Mouse (Mus musculus): ENCODE results near the gene Qrich2. TPM values are rescaled to one million over a fixed set of nuclear protein-coding genes. Genes with fewer than 3 reads are reported as not detected.

Qrich2 gene
- polyA plus RNA-seq, 1 experiment from 2014 or later, result not detected

GRCm38 (mm10) chr11:116505573-116505972 lies 39.5 kb upstream of the Qrich2 start:
- no peak for DNase-seq (ENCODE audit: low spot score)
- Histone ChIP-seq H3K27ac (ENCODE audit: low read depth, low read length) (no peak overlapping the region), H3K4me3 (ENCODE audit: low read depth, low read length) (no peak overlapping the region), H3K27me3 (ENCODE audit: control insufficient read depth, insufficient read depth, low read length) (no peaks in the 10 kb centered on the region), H3K36me3 (ENCODE audit: control insufficient read depth, insufficient read depth, low read length) (no peaks in the 10 kb centered on the region), H3K4me2 (ENCODE audit: low read depth, low read length, severe bottlenecking) (no peak overlapping the region), H3K9ac (ENCODE audit: low read length) (no peak overlapping the region), H3K9me3 (ENCODE audit: control insufficient read depth, low read length) (no peaks in the 10 kb centered on the region), H3K4me1 (replicated peaks; ENCODE audit: control insufficient read depth, insufficient read depth, low read length) (no peaks in the 10 kb centered on the region)
- no peak for ATAC-seq (replicated peaks; ENCODE audit: low FRiP score)
- 80% methylated on average over 5 of the region's 5 CpGs for WGBS

GRCm38 (mm10) chr11:116504516-116504915 lies 38.5 kb upstream of the Qrich2 start:
- DNase-seq (ENCODE audit: low spot score) (no peak), ATAC-seq (replicated peaks; ENCODE audit: low FRiP score) (no peak)
- no peaks in the 10 kb centered on the region for H3K36me3 ChIP-seq (ENCODE audit: control insufficient read depth, insufficient read depth, low read length)
- H3K9ac ChIP-seq (ENCODE audit: low read length), result no peak overlapping the region
- no peaks in the 10 kb centered on the region for H3K4me1 ChIP-seq (replicated peaks; ENCODE audit: control insufficient read depth, insufficient read depth, low read length)
- 93% methylated on average over 17 of the region's 17 CpGs for WGBS
- H3K27ac ChIP-seq (ENCODE audit: low read depth, low read length), result no peak overlapping the region
- no peaks in the 10 kb centered on the region for H3K27me3 ChIP-seq (ENCODE audit: control insufficient read depth, insufficient read depth, low read length)
- H3K4me3 ChIP-seq (ENCODE audit: low read depth, low read length), result no peak overlapping the region
- H3K4me2 ChIP-seq (ENCODE audit: low read depth, low read length, severe bottlenecking), result no peak overlapping the region
- no peaks in the 10 kb centered on the region for H3K9me3 ChIP-seq (ENCODE audit: control insufficient read depth, low read length)

GRCm38 (mm10) chr11:116501005-116501746 lies 35.1 kb upstream of the Qrich2 start:
- DNase-seq (ENCODE audit: low spot score), result peak; percentile 61
- H3K4me3 ChIP-seq (ENCODE audit: low read depth, low read length), result no peak overlapping the region
- no peak overlapping the region for H3K4me2 ChIP-seq (ENCODE audit: low read depth, low read length, severe bottlenecking)
- no peak for ATAC-seq (replicated peaks; ENCODE audit: low FRiP score)
- 26% methylated on average over 7 of the region's 7 CpGs for WGBS
- H3K36me3 ChIP-seq (ENCODE audit: control insufficient read depth, insufficient read depth, low read length), result no peaks in the 10 kb centered on the region
- 0 out of 2 replicates have a peak, but pooled peaks cover 2% of the 10 kb centered on the region for H3K27me3 ChIP-seq (ENCODE audit: control insufficient read depth, insufficient read depth, low read length)
- H3K9ac ChIP-seq (ENCODE audit: low read length), result no peak overlapping the region
- H3K27ac ChIP-seq (ENCODE audit: low read depth, low read length), result no peak overlapping the region
- H3K4me1 ChIP-seq (replicated peaks; ENCODE audit: control insufficient read depth, insufficient read depth, low read length), result no peaks in the 10 kb centered on the region
- H3K9me3 ChIP-seq (ENCODE audit: control insufficient read depth, low read length), result no peaks in the 10 kb centered on the region

GRCm38 (mm10) chr11:116499018-116499417 lies 33.0 kb upstream of the Qrich2 start:
- no peaks in the 10 kb centered on the region for H3K9me3 ChIP-seq (ENCODE audit: control insufficient read depth, low read length)
- H3K36me3 ChIP-seq (ENCODE audit: control insufficient read depth, insufficient read depth, low read length), result no peaks in the 10 kb centered on the region
- H3K4me1 ChIP-seq (replicated peaks; ENCODE audit: control insufficient read depth, insufficient read depth, low read length), result no peaks in the 10 kb centered on the region
- H3K4me3 ChIP-seq (ENCODE audit: low read depth, low read length), result no peak overlapping the region
- 0 out of 2 replicates have a peak, but pooled peaks cover 2% of the 10 kb centered on the region for H3K27me3 ChIP-seq (ENCODE audit: control insufficient read depth, insufficient read depth, low read length)
- H3K27ac ChIP-seq (ENCODE audit: low read depth, low read length), result no peak overlapping the region
- no peak overlapping the region for H3K9ac ChIP-seq (ENCODE audit: low read length)
- DNase-seq (ENCODE audit: low spot score), result no peak
- ATAC-seq (replicated peaks; ENCODE audit: low FRiP score), result no peak
- no peak overlapping the region for H3K4me2 ChIP-seq (ENCODE audit: low read depth, low read length, severe bottlenecking)
- WGBS, result 41% methylated on average over 6 of the region's 6 CpGs

GRCm38 (mm10) chr11:116498596-116498995 lies 32.6 kb upstream of the Qrich2 start:
- H3K27ac ChIP-seq (ENCODE audit: low read depth, low read length), result no peak overlapping the region
- no peak for ATAC-seq (replicated peaks; ENCODE audit: low FRiP score)
- WGBS, result 31% methylated on average over 34 of the region's 34 CpGs
- no peak overlapping the region for H3K4me3 ChIP-seq (ENCODE audit: low read depth, low read length)
- no peaks in the 10 kb centered on the region for H3K4me1 ChIP-seq (replicated peaks; ENCODE audit: control insufficient read depth, insufficient read depth, low read length)
- no peak for DNase-seq (ENCODE audit: low spot score)
- no peaks in the 10 kb centered on the region for H3K9me3 ChIP-seq (ENCODE audit: control insufficient read depth, low read length)
- peak overlapping the region; percentile 24; the same call in 1 of the 2 replicates for H3K4me2 ChIP-seq (ENCODE audit: low read depth, low read length, severe bottlenecking)
- H3K36me3 ChIP-seq (ENCODE audit: control insufficient read depth, insufficient read depth, low read length), result no peaks in the 10 kb centered on the region
- H3K27me3 ChIP-seq (ENCODE audit: control insufficient read depth, insufficient read depth, low read length), result 0 out of 2 replicates have a peak, but pooled peaks cover 2% of the 10 kb centered on the region
- H3K9ac ChIP-seq (ENCODE audit: low read length), result peak overlapping the region; percentile 39; the same call in 1 of the 2 replicates

GRCm38 (mm10) chr11:116497313-116497712 lies 31.3 kb upstream of the Qrich2 start:
- Histone ChIP-seq H3K9ac (ENCODE audit: low read length) (no peak overlapping the region), H3K27ac (ENCODE audit: low read depth, low read length) (no peak overlapping the region), H3K4me2 (ENCODE audit: low read depth, low read length, severe bottlenecking) (no peak overlapping the region), H3K9me3 (ENCODE audit: control insufficient read depth, low read length) (no peaks in the 10 kb centered on the region), H3K36me3 (ENCODE audit: control insufficient read depth, insufficient read depth, low read length) (no peaks in the 10 kb centered on the region), H3K4me3 (ENCODE audit: low read depth, low read length) (no peak overlapping the region), H3K27me3 (ENCODE audit: control insufficient read depth, insufficient read depth, low read length) (0 out of 2 replicates have a peak, but pooled peaks cover 2% of the 10 kb centered on the region), H3K4me1 (replicated peaks; ENCODE audit: control insufficient read depth, insufficient read depth, low read length) (no peaks in the 10 kb centered on the region)
- no peak for ATAC-seq (replicated peaks; ENCODE audit: low FRiP score)
- 88% methylated on average over 4 of the region's 4 CpGs for WGBS
- DNase-seq (ENCODE audit: low spot score), result no peak

- WGBS, result 69% methylated on average over 13 of the region's 13 CpGs
Observed at GRCm38 (mm10) chr11:116494474-116495174, 28.6 kb upstream of the Qrich2 start.

GRCm38 (mm10) chr11:116493795-116494252 lies 27.8 kb upstream of the Qrich2 start, which contains the start of gene Prpsap1:
Gene Prpsap1, minus strand, starts transcription at chr11:116494202.
- WGBS, result 22% methylated on average over 4 of the region's 4 CpGs

More at GRCm38 (mm10) chr11:116494474-116495174, 28.6 kb upstream of the Qrich2 start:
- Histone ChIP-seq H3K27me3 (ENCODE audit: control insufficient read depth, insufficient read depth, low read length) (0 out of 2 replicates have a peak, but pooled peaks cover 2% of the 10 kb centered on the region), H3K36me3 (ENCODE audit: control insufficient read depth, insufficient read depth, low read length) (no peaks in the 10 kb centered on the region), H3K4me2 (ENCODE audit: low read depth, low read length, severe bottlenecking) (no peak overlapping the region), H3K4me1 (replicated peaks; ENCODE audit: control insufficient read depth, insufficient read depth, low read length) (peaks cover 3% of the 10 kb centered on the region; the same call in 1 of the 2 replicates), H3K27ac (ENCODE audit: low read depth, low read length) (no peak overlapping the region), H3K4me3 (ENCODE audit: low read depth, low read length) (no peak overlapping the region), H3K9ac (ENCODE audit: low read length) (no peak overlapping the region), H3K9me3 (ENCODE audit: control insufficient read depth, low read length) (no peaks in the 10 kb centered on the region)
- ATAC-seq (replicated peaks; ENCODE audit: low FRiP score), result no peak
- no peak for DNase-seq (ENCODE audit: low spot score)

More at GRCm38 (mm10) chr11:116493795-116494252, 27.8 kb upstream of the Qrich2 start, which contains the start of gene Prpsap1:
- Histone ChIP-seq H3K36me3 (ENCODE audit: control insufficient read depth, insufficient read depth, low read length) (no peaks in the 10 kb centered on the region), H3K9ac (ENCODE audit: low read length) (no peak within 1 kb of the TSS), H3K4me3 (ENCODE audit: low read depth, low read length) (no peak within 1 kb of the TSS), H3K9me3 (ENCODE audit: control insufficient read depth, low read length) (no peaks in the 10 kb centered on the region), H3K4me1 (replicated peaks; ENCODE audit: control insufficient read depth, insufficient read depth, low read length) (peaks cover 7% of the 10 kb centered on the region; the same call in 1 of the 2 replicates), H3K27me3 (ENCODE audit: control insufficient read depth, insufficient read depth, low read length) (0 out of 2 replicates have a peak, but pooled peaks cover 2% of the 10 kb centered on the region), H3K4me2 (ENCODE audit: low read depth, low read length, severe bottlenecking) (no peak within 1 kb of the TSS), H3K27ac (ENCODE audit: low read depth, low read length) (no peak within 1 kb of the TSS)
- no peak for ATAC-seq (replicated peaks; ENCODE audit: low FRiP score)
- DNase-seq (ENCODE audit: low spot score), result peak; percentile 78

Data from forebrain, embryonic 11.5 days (tissue).